Mouse (Mus musculus): ENCODE measurements at regions not wholly inside any gene's neighbourhood (a gene's known extent, or its start where the extent isn't known, plus 50 kb on each side); places are given as distances from the start of the nearest gene placed in this dataset.
"Not testable (repeated sequence)": the region's sequence is repeated elsewhere in the genome, so short reads cannot be mapped to it uniquely, and the experiment has no call there.

- in situ Hi-C loops (cut with MboI), result no loop called here
These were observed 99.3 kb upstream of the Bmp2k start for GRCm38 (mm10) chr5:96898120-96898672.

- in situ Hi-C loops (cut with MboI), result no loop called here
These were observed 98.8 kb upstream of the Bmp2k start for GRCm38 (mm10) chr5:96898695-96899094.

- in situ Hi-C loops (cut with MboI), result no loop called here
These were observed 91.8 kb upstream of the Bmp2k start for GRCm38 (mm10) chr5:96905572-96906271.

DNA sequence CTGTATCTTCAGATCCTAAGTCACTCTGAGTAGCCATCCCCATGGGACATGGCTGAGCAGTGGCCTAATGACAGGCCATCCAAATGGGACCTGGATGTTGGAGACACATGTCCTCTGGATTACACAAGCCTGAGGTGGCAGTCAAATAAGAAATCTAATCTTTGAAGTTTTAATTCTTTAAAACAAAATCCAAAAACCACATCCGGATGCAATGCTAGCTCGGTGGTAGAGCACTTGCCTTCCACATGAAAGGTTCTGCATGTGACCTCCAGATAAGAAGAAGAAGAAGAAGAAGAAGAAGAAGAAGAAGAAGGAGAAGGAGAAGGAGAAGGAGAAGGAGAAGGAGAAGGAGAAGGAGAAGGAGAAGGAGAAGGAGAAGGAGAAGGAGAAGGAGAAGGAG, 89.1 kb upstream of the Bmp2k start:
- in situ Hi-C loops (cut with MboI), result not testable (repeated sequence)

DNA sequence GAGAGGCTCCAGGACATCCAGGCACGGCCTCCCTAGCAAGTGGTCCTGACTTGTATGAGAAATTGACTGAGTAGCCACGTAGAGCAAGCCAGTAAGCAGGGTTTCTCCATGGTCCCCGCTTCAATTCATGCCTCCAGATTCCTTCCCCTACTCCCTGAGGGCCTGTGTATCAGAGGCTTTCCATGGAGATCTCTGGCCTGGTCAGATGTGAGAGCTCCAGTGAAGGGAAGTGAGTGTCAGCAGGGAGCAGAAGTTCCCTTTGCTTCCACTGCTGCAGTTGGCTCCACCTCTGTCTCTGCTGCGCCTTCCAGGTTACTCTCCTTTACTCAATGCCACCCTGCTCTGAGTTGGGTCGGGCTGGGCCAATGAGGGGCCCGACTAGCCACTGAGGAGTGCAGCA, 88.3 kb upstream of the Bmp2k start:
- in situ Hi-C loops (cut with MboI), result no loop called here

DNA sequence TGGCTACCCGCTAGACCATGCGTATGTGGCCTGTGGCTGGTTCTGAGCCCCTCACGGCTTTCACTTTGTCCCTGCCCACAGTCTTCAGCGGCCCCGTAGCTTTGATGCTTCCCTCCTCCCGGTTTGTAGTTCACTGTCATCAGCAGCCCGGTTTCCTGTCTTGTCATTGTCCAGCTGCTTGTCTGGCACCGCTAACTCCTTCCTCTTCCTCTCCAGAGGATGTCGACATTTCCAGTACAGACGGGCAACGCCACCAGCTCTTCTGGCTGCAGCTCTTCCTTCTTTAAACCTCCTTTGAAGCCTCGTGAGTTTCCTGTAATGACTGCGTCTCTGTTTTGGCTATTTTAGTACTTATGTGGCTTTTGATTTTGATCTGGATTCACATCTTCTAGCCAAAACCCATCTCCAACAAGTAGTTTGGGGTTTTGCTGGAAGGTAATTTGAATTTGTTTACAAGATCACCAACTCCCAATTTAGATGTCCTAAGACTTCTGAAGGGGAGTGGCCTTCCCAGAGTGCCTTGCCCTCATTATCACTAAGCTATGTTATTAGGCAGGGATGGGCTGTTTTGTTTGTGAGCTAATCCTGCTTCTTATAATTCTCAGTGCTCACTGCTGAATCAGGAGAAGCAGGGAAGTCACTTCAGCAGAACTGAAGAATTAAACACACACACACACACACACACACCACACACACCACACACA, 85.8 kb upstream of the Bmp2k start:
- in situ Hi-C loops (cut with MboI), result loop anchor here (10.0 kb wide), 1 partner anchor 143 kb away; no protein-coding TSS in a partner anchor

GRCm38 (mm10) chr5:96912254-96912635, 85.2 kb upstream of the Bmp2k start:
- in situ Hi-C loops (cut with MboI), result loop anchor here (10.0 kb wide), 1 partner anchor 143 kb away; no protein-coding TSS in a partner anchor

DNA sequence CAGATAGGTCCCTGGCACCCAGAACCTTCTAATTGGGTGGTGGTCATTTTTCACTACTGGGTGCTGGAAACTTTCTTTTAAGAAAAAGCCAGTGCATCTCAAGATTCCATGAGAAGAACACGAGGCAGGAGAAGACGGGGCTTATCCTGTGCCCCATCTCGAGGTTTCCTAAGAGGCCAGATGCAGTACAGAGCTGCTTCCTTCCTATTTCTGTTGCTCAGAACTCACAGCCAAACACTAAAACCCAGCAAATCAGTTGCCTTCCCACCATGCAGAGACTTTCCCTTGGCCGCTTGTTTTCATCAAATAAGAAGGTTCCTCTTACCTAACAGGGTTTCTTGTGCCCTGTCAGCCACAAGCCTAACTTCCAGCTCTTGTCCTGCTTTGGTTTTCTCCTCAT, 84.7 kb upstream of the Bmp2k start:
- in situ Hi-C loops (cut with MboI), result loop anchor here (10.0 kb wide), 1 partner anchor 142 kb away; no protein-coding TSS in a partner anchor

GRCm38 (mm10) chr5:96913711-96914110, 83.8 kb upstream of the Bmp2k start:
- in situ Hi-C loops (cut with MboI), result loop anchor here (10.0 kb wide), 1 partner anchor 141 kb away; no protein-coding TSS in a partner anchor

GRCm38 (mm10) chr5:96914696-96915404, 82.6 kb upstream of the Bmp2k start:
- in situ Hi-C loops (cut with MboI), result loop anchor here (10.0 kb wide), 1 partner anchor 140 kb away; no protein-coding TSS in a partner anchor

GRCm38 (mm10) chr5:96916897-96917296, 80.6 kb upstream of the Bmp2k start:
- in situ Hi-C loops (cut with MboI), result loop anchor here (10.0 kb wide), 1 partner anchor 138 kb away; no protein-coding TSS in a partner anchor

- in situ Hi-C loops (cut with MboI), result loop anchor here (10.0 kb wide), 1 partner anchor 137 kb away; no protein-coding TSS in a partner anchor
These were observed 79.8 kb upstream of the Bmp2k start for GRCm38 (mm10) chr5:96917596-96918258.

DNA sequence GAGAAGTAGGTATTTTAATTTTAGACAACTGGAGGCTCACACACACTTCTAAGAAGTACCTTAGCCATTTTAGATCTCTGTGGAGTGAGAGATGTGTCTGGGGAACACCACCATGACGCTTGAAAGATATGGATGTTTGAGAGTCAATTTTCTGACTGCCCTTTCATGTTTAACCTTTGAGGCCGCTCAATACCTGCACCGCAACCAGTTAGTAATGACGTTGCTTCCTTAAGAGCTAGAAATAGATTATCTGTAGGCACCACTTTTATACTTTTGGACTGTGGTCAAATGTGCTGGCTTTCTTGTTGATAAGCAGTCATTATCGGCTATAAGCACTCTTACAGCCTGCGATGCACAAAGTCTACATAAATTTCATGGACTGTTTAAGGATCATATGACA, 78.3 kb upstream of the Bmp2k start:
- in situ Hi-C loops (cut with MboI), result loop anchor here (10.0 kb wide), 1 partner anchor 136 kb away; no protein-coding TSS in a partner anchor

DNA sequence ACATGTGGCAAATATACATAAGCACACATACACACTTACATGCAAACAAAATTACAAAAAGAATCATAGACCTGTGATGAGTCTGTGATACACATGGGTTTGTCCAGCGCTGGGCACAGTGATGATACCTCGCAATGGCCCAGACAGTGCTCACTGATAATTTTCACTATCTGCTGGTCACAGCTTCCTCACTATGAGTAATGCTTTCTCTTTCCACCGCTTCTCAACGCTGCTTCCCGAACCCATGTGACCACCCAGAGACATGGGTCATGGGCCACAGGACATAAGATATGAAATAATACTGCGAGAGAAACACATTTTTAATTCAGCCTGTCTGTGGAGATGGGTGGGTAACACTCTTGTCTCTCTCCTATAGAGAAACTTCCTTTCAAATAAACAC, 76.5 kb upstream of the Bmp2k start:
- in situ Hi-C loops (cut with MboI), result no loop called here

DNA sequence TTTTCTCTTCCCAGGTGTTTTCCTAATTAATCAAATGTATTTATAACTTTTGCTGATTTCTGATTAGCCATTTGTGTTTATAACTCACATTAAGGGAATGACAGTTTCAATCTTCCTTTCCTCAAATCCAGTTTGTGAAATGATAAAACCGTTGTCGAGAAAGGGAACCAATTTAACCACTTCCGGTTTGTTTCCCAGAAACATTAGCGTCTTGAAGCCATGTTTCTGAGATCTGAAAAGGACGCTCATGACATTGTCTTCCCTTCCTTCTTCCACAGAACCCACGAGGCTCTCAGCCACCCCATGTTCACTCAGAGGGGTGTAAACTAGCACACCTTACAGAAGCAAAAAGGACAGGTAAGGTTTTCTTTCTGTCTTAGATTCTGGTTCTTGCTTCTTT, 76.0 kb upstream of the Bmp2k start:
- in situ Hi-C loops (cut with MboI), result no loop called here

DNA sequence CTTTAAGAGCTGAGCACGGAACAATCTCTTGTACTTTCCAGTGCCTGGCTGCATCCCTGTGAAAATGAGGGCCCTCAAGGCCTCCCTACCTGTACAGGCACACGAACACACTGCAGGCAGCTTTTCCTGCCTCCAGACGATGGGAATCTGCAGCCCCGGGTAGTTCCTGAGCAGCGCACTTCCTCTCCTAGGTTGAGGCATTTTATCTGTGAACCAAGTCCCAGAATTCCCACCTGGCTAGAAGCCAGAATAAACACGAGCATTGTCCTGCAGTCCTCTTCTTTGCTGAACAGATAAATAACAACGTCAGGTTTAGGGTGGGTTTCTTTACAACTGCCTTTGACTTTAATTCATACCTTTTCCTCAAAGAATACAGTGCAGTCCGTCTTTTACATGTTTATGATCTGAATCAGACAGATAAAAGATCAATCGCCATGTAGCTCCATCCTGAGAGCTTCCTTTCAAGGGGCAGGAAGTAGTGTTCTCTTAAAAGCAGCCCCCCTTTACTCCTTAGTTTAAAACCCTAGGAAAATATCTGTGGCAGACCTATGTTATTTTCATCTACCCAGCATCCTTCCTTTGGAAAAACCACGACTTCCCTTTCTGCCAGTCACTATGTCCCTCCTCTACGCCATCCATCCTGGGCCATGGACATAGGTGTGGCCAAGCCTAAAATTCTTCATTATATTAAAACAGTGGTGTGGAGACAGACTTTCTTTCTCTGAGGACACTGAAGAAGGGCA, 75.3 kb upstream of the Bmp2k start:
- in situ Hi-C loops (cut with MboI), result no loop called here

- in situ Hi-C loops (cut with MboI), result no loop called here
These were observed 74.8 kb upstream of the Bmp2k start for GRCm38 (mm10) chr5:96922716-96923076.

DNA sequence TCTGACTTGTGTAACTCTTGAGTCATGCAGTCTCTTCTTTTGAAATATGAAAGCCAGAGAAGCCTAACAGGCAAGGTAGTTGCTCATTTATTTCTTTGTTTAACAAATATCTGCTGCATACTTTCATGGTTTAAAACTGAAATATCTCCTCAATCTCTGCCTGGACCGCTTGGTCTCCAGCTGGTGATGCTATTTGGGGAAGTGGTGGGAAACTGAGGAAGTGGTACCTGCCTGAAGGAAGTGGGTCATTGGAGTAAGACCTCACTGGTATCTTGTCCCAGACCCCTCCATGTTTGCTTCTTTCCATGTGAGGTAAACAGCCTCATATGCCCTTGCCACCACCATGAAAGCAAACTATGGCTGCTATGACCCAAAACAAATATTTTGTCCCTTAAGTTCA, 74.0 kb upstream of the Bmp2k start:
- in situ Hi-C loops (cut with MboI), result no loop called here

GRCm38 (mm10) chr5:96924736-96925429, 72.6 kb upstream of the Bmp2k start:
- in situ Hi-C loops (cut with MboI), result no loop called here

GRCm38 (mm10) chr5:96925943-96926342, 71.5 kb upstream of the Bmp2k start:
- in situ Hi-C loops (cut with MboI), result no loop called here

All from mature B cell (primary cell).